Mouse (Mus musculus) left cerebral cortex, postnatal 4 days (tissue): ENCODE data around the gene Slc35d1. TPM values are rescaled to one million over a fixed set of nuclear protein-coding genes. Genes with fewer than 3 reads are reported as not detected.

Experiments used
- DNase-seq: peaks from one replicate; pipeline ENCODE4 v3.0.0-alpha.2; 2022
- intact Hi-C: fragments of 180-260 bp; cut with DNase I; formaldehyde crosslinking; loops from one replicate; pipeline ENCODE4 v1.15.1; 2025
- total RNA-seq, 2 experiments: library from RNA; stranded (reverse); gene quantifications; 2 replicates each; pipeline ENCODE4 v1.2.3; 2021

The Slc35d1 gene
- 10 to 100 TPM; 10.2 to 10.9 TPM for total RNA-seq

GRCm38 (mm10) chr4:103214925-103215820, at the start of gene Slc35d1:
Gene Slc35d1, minus strand, starts transcription at chr4:103215164.
- DNase-seq, result peak; percentile 90
- intact Hi-C loops, result loop anchor here (10.0 kb wide), 1 partner anchor 100 kb away; the partner anchor contains the start of gene Oma1

GRCm38 (mm10) chr4:103263812-103264396, 48.9 kb upstream of the Slc35d1 start:
- no peak for DNase-seq

DNA sequence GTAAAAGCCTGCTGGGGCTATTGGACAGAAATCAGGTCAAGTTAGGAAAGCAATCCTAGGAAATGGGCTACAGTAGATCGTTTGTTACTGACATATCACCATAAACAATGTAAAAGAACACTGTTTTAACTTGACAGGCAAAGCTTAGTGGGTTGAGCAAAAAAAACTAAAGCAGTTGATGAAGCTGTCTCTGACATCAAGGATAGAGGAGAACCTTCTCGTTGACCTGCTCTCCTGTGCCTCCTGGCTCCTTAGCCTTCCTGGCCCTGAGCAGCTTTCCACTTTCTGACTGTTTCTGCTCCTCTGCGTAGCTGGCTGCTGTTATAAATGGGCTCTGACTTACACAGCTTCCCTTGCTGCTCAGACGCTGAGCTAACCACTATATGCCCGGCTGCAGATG, 48.4 kb upstream of the Slc35d1 start:
- intact Hi-C loops, result no loop called here

More at GRCm38 (mm10) chr4:103263812-103264396, 48.9 kb upstream of the Slc35d1 start:
- intact Hi-C loops, result no loop called here

DNA sequence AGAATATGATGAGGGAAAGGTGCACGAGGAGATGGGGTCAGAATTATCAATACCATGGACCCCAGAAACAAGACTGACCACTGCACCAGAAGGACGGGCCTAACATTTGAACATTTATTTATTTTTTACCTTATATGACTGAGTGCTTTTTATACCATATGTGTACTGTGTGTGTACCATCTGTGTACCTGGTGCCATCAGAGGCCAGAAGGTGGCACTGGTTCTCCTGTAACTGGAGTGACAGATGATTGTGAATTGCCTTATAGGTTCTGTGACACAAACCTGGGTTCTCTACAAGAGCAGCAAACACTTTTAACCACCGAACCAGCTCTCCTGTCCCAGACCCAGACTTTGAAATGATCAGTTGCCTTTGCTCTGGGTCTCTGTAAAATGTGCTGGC, 43.9 kb upstream of the Slc35d1 start:
- DNase-seq, result no peak
- intact Hi-C loops, result no loop called here

More for the DNA sequence above, 48.4 kb upstream of the Slc35d1 start:
- no peak for DNase-seq

GRCm38 (mm10) chr4:103253846-103254245, 38.9 kb upstream of the Slc35d1 start:
- intact Hi-C loops, result no loop called here
- DNase-seq, result no peak

DNA sequence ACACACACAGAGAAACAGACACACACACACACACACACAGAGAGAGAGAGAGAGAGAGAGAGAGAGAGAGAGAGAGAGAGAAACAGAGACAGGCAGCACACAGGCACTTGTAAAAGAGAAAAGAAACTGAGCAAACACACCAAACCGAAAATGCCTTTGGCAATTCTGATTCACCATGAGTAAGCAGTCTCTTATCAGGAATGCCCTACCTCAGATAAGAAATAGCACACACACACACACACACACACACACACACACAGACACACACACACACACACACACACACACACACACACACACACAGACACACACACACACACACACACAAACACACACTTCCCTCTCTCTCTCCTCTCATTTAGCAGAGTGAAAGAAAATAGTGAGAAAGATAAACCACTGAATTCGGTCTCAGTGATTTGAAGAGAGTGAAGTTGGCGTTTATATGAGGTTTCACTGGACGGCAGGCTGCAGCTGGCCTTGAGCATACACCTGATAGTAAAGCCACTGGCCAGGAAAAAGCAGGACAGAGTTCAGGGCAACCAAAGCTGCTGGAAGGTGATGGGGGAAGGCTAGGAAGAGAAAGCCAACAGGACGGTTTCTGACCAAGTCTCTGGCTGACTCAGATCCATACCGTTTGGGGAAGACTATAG, 34.6 kb upstream of the Slc35d1 start:
- DNase-seq, result no peak
- intact Hi-C loops, result no loop called here

DNA sequence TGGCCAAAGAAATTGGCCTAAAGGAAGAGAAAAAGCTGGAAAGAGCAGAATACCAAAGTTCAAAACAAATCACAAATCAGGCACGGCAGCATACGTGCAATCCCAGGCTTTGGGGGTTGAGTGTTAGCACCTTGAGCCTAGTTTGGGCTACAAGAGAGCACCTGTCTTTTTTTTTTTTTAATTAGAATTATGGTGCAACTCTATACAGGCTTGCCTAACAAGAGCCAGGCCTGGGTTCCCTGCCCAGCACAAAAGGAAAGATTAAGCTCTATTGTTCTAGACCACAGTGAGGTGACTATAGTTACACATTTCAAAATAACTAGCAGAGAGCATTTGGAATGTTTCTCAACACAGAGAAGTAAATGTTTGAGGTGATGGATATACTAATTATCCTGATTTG, 32.8 kb upstream of the Slc35d1 start:
- intact Hi-C loops, result no loop called here
- DNase-seq, result no peak

GRCm38 (mm10) chr4:103247249-103247648, 32.3 kb upstream of the Slc35d1 start:
- intact Hi-C loops, result no loop called here
- DNase-seq, result no peak

GRCm38 (mm10) chr4:103232156-103232555, 17.2 kb upstream of the Slc35d1 start:
- intact Hi-C loops, result no loop called here
- DNase-seq, result no peak

GRCm38 (mm10) chr4:103222854-103223253, 7.9 kb upstream of the Slc35d1 start:
- intact Hi-C loops, result no loop called here
- DNase-seq, result no peak

GRCm38 (mm10) chr4:103221789-103222188, 6.8 kb upstream of the Slc35d1 start:
- intact Hi-C loops, result no loop called here

DNA sequence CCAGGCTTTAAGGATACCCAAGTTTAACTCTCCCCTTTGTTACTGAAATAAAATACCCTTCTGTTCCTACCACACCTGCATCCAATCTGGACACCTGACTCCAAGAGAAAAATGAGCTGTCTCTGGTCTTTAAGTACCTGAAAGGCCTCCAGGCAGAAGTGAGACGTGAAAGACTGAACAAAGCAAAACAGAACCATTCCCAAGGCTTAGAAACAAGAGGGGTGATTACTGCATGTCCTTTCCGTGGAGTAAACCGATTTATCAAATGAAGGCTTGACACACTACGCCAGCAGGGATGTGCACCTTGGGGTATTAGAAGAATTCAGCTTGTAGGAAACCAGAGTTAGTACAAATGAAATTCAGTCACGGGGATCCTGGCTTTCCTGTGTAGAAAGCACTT, 4.0 kb upstream of the Slc35d1 start:
- no peak for DNase-seq
- intact Hi-C loops, result loop anchor here (10.0 kb wide), 1 partner anchor 96 kb away; the partner anchor contains the start of gene Oma1

More at GRCm38 (mm10) chr4:103221789-103222188, 6.8 kb upstream of the Slc35d1 start:
- DNase-seq, result no peak

- DNase-seq, result no peak
- intact Hi-C loops, result loop anchor here (10.0 kb wide), 1 partner anchor 99 kb away; the partner anchor contains the start of gene Oma1
Observed at GRCm38 (mm10) chr4:103216046-103216445, 1.1 kb upstream of the Slc35d1 start.

GRCm38 (mm10) chr4:103214498-103214924, 453 bp downstream of the Slc35d1 start:
- intact Hi-C loops, result loop anchor here (10.0 kb wide), 1 partner anchor 100 kb away; the partner anchor contains the start of gene Oma1
- DNase-seq, result peak; percentile 64

GRCm38 (mm10) chr4:103213859-103214497, 986 bp downstream of the Slc35d1 start:
- intact Hi-C loops, result loop anchor here (10.0 kb wide), 1 partner anchor 101 kb away; the partner anchor contains the start of gene Oma1
- no peak for DNase-seq

GRCm38 (mm10) chr4:103208553-103208952, 6.4 kb downstream of the Slc35d1 start:
- DNase-seq, result no peak
- intact Hi-C loops, result no loop called here

- DNase-seq, result no peak
- intact Hi-C loops, result no loop called here
Observed at GRCm38 (mm10) chr4:103203646-103204045, 11.3 kb downstream of the Slc35d1 start.

GRCm38 (mm10) chr4:103200046-103200445, 14.9 kb downstream of the Slc35d1 start:
- DNase-seq, result peak; percentile 39
- intact Hi-C loops, result no loop called here

GRCm38 (mm10) chr4:103199086-103199485, 15.9 kb downstream of the Slc35d1 start:
- intact Hi-C loops, result no loop called here
- DNase-seq, result no peak

DNA sequence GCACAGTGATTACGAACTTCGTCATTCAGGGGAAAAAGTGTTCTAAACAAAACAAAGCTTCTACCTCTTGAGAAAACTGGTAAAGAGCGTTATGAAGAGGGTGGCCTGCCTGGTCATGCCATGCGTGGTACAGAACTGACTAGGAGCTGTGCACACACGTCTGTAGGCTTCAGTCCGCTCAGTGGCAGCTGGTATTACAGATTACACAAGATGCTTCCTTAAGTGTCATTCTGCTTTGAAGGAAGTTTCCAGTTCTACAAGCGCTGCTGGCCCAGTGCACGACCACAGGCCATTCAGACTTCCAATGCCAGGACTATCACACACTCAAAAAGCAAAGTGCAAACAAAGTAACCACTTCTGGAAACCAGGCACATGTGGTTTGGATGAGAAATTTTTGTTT, 17.6 kb downstream of the Slc35d1 start:
- no peak for DNase-seq
- intact Hi-C loops, result no loop called here
